Mouse (Mus musculus) liver, adult 2 months (tissue): ENCODE results near the gene Serac1. TPM values are rescaled to one million over a fixed set of nuclear protein-coding genes. Genes with fewer than 3 reads are reported as not detected.
A peak's percentile ranks its signal among the peaks of the same experiment; 100 is the strongest.

ENCODE experiments used
- DNase-seq: peaks from one replicate; pipeline ENCODE4 v3.0.0-alpha.2; 2011; ENCODE audit warnings: low read depth, low spot score; ENCODE audit errors: extremely low read depth
- H3K27ac ChIP-seq: fragments of 200-500 bp; replicated peaks from 2 replicates; pipeline ENCODE4 v1.5.1; 2012; ENCODE audit warnings: low read depth, mild to moderate bottlenecking, control low read depth, inconsistent platforms, low read length; ENCODE audit not compliant: insufficient read depth
- H3K27me3 ChIP-seq: fragments of 200-500 bp; 2 replicates; pipeline ENCODE4 v1.6.1; 2012; ENCODE audit warnings: mild to moderate bottlenecking, moderate library complexity, low read length, inconsistent platforms; ENCODE audit not compliant: control insufficient read depth, insufficient read depth
- H3K36me3 ChIP-seq: fragments of 200-500 bp; 2 replicates; pipeline ENCODE4 v1.6.1; 2012; ENCODE audit warnings: low read length, inconsistent platforms; ENCODE audit not compliant: control insufficient read depth, insufficient read depth
- H3K4me1 ChIP-seq: fragments of 200-500 bp; 2 replicates; pipeline ENCODE4 v1.6.1; 2011; ENCODE audit warnings: low read length; ENCODE audit not compliant: control insufficient read depth, insufficient read depth
- H3K4me3 ChIP-seq: fragments of 200-500 bp; 2 replicates; pipeline ENCODE4 v1.5.1; 2011; ENCODE audit warnings: low read depth, mild to moderate bottlenecking, control low read depth, low read length, moderate library complexity; ENCODE audit not compliant: insufficient read depth
- H3K79me2 ChIP-seq: fragments of 200-500 bp; 2 replicates; pipeline ENCODE4 v1.6.1; 2012; ENCODE audit warnings: inconsistent platforms, mild to moderate bottlenecking, low read length, moderate library complexity; ENCODE audit not compliant: control insufficient read depth, insufficient read depth
- H3K9ac ChIP-seq: fragments of 200-500 bp; 2 replicates; pipeline ENCODE4 v1.6.1; 2012; ENCODE audit warnings: low read depth, mild to moderate bottlenecking, control low read depth, inconsistent platforms, low read length
- CTCF ChIP-seq: fragments of 200-500 bp; IDR thresholded peaks from 2 replicates; pipeline ENCODE4 v1.5.1; 2011; ENCODE audit warnings: low read depth, low read length, control low read depth
- POLR2A ChIP-seq: fragments of 200-500 bp; IDR thresholded peaks from 2 replicates; pipeline ENCODE4 v1.6.1; 2011; ENCODE audit warnings: low read length, control low read depth; ENCODE audit not compliant: insufficient read depth; ENCODE audit errors: extremely low read depth
- WGBS: fragments of 180-500 bp; shearing (Covaris S2); methylation state at CpG from one replicate; pipeline ENCODE4 v1.1.7; 2018; 5-methylcytosine and 5-hydroxymethylcytosine counted together
- polyA plus RNA-seq: library from polyadenylated mRNA; depleted of rRNA; stranded (reverse); fragments of >200 nt; gene quantifications from 2 replicates; pipeline ENCODE4 v1.2.3, GENCODE M21; 2012
- total RNA-seq: library from RNA; depleted of rRNA; stranded (reverse); fragments of >200 nt; gene quantifications from 2 replicates; pipeline ENCODE4 v1.2.3, GENCODE M21; 2014

The Serac1 gene
- total and polyA plus RNA-seq, 2 experiments: 2.0 to 3.9 TPM

DNA sequence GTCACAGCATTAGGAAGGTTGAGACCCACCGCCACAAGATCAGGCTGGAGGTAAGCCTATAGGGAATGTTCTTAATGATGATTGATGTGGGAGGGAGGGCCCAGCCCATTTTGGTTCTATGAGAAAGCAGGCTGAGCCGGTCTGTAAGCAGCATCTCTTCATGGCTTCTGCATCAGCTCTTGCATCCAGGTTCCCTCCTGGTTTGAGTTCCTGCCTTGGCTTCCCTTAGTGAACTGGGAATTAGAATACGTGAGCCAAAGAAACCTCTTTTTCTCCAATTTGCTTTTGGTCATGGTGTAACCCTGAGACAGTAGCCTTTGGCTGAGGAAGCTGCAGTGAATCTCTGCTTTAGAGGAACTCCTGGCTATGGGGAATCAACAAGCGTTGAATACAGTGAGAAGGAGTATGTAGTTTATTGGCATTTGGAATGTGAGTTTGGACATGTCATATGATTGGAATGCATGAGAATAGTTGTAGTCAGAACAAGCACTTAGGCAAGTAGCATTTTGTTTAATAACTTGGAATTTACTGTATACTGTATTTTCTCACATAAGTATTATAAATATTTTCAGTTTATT lies 37.7 kb upstream of the Serac1 start:
- no peak for DNase-seq
- H3K36me3 ChIP-seq: peaks cover 3% of the 10 kb centered on the region
- H3K27ac ChIP-seq: no peak overlapping the region
- TF ChIP-seq POLR2A (no peak), CTCF (no peak)
- H3K4me1 ChIP-seq: peaks cover 12% of the 10 kb centered on the region
- no peak overlapping the region for H3K9ac ChIP-seq
- no peak overlapping the region for H3K4me3 ChIP-seq
- no peaks in the 10 kb centered on the region for H3K27me3 ChIP-seq
- WGBS: 91% methylated on average over 4 of the region's 4 CpGs
- peaks cover 12% of the 10 kb centered on the region for H3K79me2 ChIP-seq

DNA sequence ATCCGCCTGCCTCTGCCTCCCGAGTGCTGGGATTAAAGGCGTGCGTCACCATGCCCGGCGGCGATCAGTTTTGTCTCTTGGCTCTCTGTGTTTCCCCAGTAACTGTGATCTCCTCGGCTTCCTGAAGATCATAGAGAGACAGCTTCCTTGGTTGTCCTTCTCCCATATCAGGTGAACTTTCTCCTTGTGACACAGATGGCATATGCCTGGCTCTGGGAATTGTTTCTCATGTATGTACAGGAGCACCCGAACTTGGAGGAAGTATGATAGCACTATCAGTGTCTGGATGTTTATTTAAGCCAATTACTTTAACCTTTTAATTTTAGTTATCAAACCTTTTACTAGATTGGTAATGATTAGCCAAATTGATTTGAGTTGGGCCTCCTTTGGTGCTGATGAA lies 35.5 kb upstream of the Serac1 start:
- Histone ChIP-seq H3K4me1 (peaks cover 12% of the 10 kb centered on the region), H3K27ac (no peak overlapping the region), H3K36me3 (no peaks in the 10 kb centered on the region), H3K27me3 (no peaks in the 10 kb centered on the region), H3K9ac (no peak overlapping the region), H3K4me3 (no peak overlapping the region), H3K79me2 (peaks cover 12% of the 10 kb centered on the region)
- peak; percentile 10 for DNase-seq
- no peak for TF ChIP-seq POLR2A
- no peak for TF ChIP-seq CTCF
- 81% methylated on average over 9 of the region's 9 CpGs for WGBS

DNA sequence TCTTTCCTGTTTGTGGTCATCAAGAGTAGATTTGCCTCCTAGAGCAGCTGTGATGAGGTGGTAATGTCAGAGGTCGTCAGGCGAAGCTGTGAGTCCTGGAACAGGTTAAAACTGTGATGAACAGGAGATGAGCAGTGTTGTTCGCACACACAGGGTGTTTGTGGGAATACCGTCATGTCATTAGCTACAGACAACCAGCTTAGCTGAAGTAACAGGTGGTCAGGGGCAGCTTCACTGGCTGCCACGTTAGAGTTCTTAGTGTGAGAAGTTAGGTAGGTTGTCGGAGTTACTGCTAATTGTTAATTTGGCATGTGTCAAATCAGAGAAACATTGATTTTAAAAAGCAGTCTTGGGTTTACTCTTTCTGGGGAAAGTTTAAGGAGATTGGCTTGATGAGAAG lies 34.1 kb upstream of the Serac1 start:
- no peak for DNase-seq
- TF ChIP-seq CTCF: no peak
- no peak for TF ChIP-seq POLR2A
- H3K4me3 ChIP-seq: no peak overlapping the region
- no peaks in the 10 kb centered on the region for H3K27me3 ChIP-seq
- no peak overlapping the region for H3K9ac ChIP-seq
- no peak overlapping the region for H3K27ac ChIP-seq
- H3K79me2 ChIP-seq: peaks cover 16% of the 10 kb centered on the region
- WGBS: 94% methylated on average over 6 of the region's 6 CpGs
- peaks cover 16% of the 10 kb centered on the region for H3K4me1 ChIP-seq
- no peaks in the 10 kb centered on the region for H3K36me3 ChIP-seq

DNA sequence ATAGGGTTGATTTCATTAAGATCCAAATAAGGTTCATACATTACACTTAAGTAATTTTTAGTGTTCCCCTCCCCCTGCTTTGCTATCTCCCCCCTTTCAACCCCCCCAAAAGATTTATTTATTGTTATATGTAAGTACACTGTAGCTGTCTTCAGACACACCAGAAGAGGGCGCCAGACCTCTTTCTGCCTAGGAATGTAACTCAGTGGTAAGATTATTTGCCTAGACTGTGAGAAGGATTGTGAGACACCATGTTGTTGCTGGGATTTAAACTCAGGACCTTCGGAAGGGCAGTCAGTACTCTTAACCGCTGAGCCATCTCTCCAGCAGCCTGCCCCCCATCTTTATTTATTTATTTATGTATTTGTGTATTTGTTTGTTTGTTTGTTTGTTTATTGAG lies 31.4 kb upstream of the Serac1 start:
- peaks cover 5% of the 10 kb centered on the region for H3K4me1 ChIP-seq
- H3K9ac ChIP-seq: no peak overlapping the region
- H3K79me2 ChIP-seq: peaks cover 24% of the 10 kb centered on the region; the same call in 1 of the 2 replicates
- H3K27me3 ChIP-seq: no peaks in the 10 kb centered on the region
- 82% methylated on average over 3 of the region's 3 CpGs for WGBS
- H3K36me3 ChIP-seq: no peaks in the 10 kb centered on the region
- no peak for TF ChIP-seq CTCF
- no peak for TF ChIP-seq POLR2A
- H3K27ac ChIP-seq: no peak overlapping the region
- H3K4me3 ChIP-seq: no peak overlapping the region
- no peak for DNase-seq

DNA sequence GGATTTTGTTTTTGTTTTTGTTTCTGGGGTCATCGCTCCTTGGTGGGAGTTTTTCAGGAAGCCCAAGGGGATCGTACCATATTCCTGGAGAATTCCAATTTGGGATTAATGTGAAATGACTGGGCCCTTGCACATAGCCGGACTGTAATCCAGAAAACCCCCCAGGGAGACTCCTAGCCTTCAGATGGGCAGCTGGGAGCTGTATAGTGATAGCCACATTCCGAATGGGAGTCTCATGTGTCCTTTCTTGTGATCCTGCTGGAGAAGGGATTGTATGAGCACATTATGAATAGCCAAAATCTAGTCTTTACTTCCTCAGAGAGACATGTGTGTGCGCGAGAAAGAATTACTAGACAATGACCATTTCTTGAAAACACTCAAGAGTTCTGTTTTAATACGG lies 28.6 kb upstream of the Serac1 start:
- WGBS: 85% methylated on average over 7 of the region's 7 CpGs
- H3K4me3 ChIP-seq: no peak overlapping the region

DNA sequence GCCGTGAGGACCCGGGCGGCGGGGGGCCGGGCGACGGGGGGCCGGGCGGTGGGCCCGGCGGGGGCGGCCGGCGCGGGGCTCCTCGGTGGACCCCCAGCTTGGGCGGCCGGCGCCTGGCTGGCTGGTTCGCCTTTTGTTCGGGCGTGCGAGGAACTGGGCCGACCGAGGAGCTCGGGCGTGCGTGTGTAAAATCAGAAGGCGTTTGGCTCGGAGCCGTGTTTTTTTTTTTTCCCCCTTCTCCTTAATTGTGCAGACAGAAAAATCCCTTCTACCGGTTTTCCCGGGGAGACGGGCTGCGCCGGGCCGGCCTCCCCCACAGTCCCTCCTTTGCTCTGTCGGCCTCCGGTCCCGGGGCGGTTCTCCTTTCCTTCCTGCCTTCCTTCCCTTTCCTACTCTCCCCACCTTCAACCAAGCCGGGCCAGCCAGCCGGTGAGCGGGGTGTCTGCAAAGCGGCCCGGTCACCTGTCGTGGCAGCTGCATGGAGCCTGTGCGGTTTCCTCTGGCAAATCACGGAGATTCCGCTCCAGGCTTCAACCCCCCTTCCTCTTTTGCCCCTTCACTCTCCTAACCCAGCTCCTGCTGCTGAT lies 27.6 kb upstream of the Serac1 start:
- Histone ChIP-seq H3K4me1 (peaks cover 9% of the 10 kb centered on the region), H3K27ac (peak overlapping the region; percentile 68), H3K79me2 (peaks cover 21% of the 10 kb centered on the region; the same call in 1 of the 2 replicates), H3K27me3 (no peaks in the 10 kb centered on the region), H3K9ac (peak overlapping the region; percentile 93), H3K36me3 (no peaks in the 10 kb centered on the region), H3K4me3 (peak overlapping the region; percentile 89)
- peak; percentile 31 for DNase-seq
- TF ChIP-seq POLR2A (no peak), CTCF (no peak)
- under 1% methylated on average over 48 of the region's 50 CpGs for WGBS

More for the DNA sequence above, 28.6 kb upstream of the Serac1 start:
- H3K27ac ChIP-seq: no peak overlapping the region
- no peak for DNase-seq
- no peak for TF ChIP-seq CTCF
- no peak for TF ChIP-seq POLR2A
- H3K79me2 ChIP-seq: peaks cover 21% of the 10 kb centered on the region; the same call in 1 of the 2 replicates
- H3K4me1 ChIP-seq: peaks cover 9% of the 10 kb centered on the region
- H3K9ac ChIP-seq: no peak overlapping the region; the same call in 1 of the 2 replicates
- H3K36me3 ChIP-seq: no peaks in the 10 kb centered on the region
- H3K27me3 ChIP-seq: no peaks in the 10 kb centered on the region
